Mouse (Mus musculus) heart, postnatal 0 days (tissue): ENCODE results near the gene Cbx1. TPM values are rescaled to one million over a fixed set of nuclear protein-coding genes. Genes with fewer than 3 reads are reported as not detected.
"Not testable (repeated sequence)": the region's sequence is repeated elsewhere in the genome, so short reads cannot be mapped to it uniquely, and the experiment has no call there.

ENCODE experiments used
- ATAC-seq: fragments of 200-750 bp; cut with Nextera tagmentation; 2 replicates; pipeline ENCODE4 v1.8.0; 2017; ENCODE audit warnings: low read depth, moderate number of reproducible peaks, moderate library complexity; ENCODE audit not compliant: insufficient read depth
- DNase-seq: peaks from one replicate; pipeline ENCODE4 v3.0.0-alpha.2; 2016; ENCODE audit warnings: low spot score
- H3K27ac ChIP-seq: fragments of 300-500 bp; sonication (generic); 2 replicates; pipeline ENCODE4 v1.5.1; 2014; ENCODE audit warnings: low read depth, mild to moderate bottlenecking
- H3K27me3 ChIP-seq: fragments of 300-500 bp; sonication (generic); 2 replicates; pipeline ENCODE4 v1.6.1; 2014; ENCODE audit warnings: low read length, mixed read lengths; ENCODE audit not compliant: control insufficient read depth, insufficient read depth
- H3K36me3 ChIP-seq: fragments of 300-500 bp; sonication (generic); replicated peaks from 2 replicates; pipeline ENCODE4 v1.6.1; 2014; ENCODE audit warnings: low read length, mixed read lengths; ENCODE audit not compliant: control insufficient read depth, insufficient read depth
- H3K4me1 ChIP-seq: fragments of 300-500 bp; sonication (generic); 2 replicates; pipeline ENCODE4 v1.6.1; 2014; ENCODE audit warnings: antibody characterized with exemption; ENCODE audit not compliant: control insufficient read depth, insufficient read depth
- H3K4me2 ChIP-seq: fragments of 300-500 bp; sonication (generic); 2 replicates; pipeline ENCODE4 v1.6.1; 2014; ENCODE audit warnings: low read depth, mild to moderate bottlenecking, low read length, moderate library complexity
- H3K4me3 ChIP-seq: fragments of 300-500 bp; sonication (generic); 2 replicates; pipeline ENCODE4 v1.5.1; 2014; ENCODE audit warnings: low read depth, low read length
- H3K9ac ChIP-seq: fragments of 300-500 bp; sonication (generic); replicated peaks from 2 replicates; pipeline ENCODE4 v1.6.1; 2014; ENCODE audit warnings: low read depth, low read length, mixed read lengths
- H3K9me3 ChIP-seq: fragments of 300-500 bp; sonication (generic); replicated peaks from 2 replicates; pipeline ENCODE4 v1.6.1; 2016; ENCODE audit warnings: low read length; ENCODE audit not compliant: control insufficient read depth
- CTCF ChIP-seq: IDR thresholded peaks from 2 replicates; pipeline ENCODE4 v1.5.1; 2016; ENCODE audit warnings: antibody characterized with exemption, control low read depth, low read depth
- EP300 ChIP-seq: IDR thresholded peaks from 2 replicates; pipeline ENCODE4 v1.6.1; 2016; ENCODE audit warnings: antibody characterized with exemption, low read depth
- WGBS: fragments of 180-500 bp; shearing (Covaris S2); extraction: QIAGEN DNeasy Blood & Tissue Kit; methylation state at CpG from one replicate; pipeline ENCODE4 v1.1.7; 2014; 5-methylcytosine and 5-hydroxymethylcytosine counted together
- polyA plus RNA-seq: library from polyadenylated mRNA; unstranded; fragments of >200 nt; fragmentation: Nextera tagmentation; extraction: Ambion mirVana; gene quantifications from 2 replicates; pipeline ENCODE4 v1.2.1, GENCODE M21; 2015
- total RNA-seq: library from RNA; depleted of rRNA; stranded (reverse); fragments of >200 nt; gene quantifications from 2 replicates; pipeline ENCODE4 v1.2.3, GENCODE M21; 2014; ENCODE audit warnings: low replicate concordance

The Cbx1 gene
- total and polyA plus RNA-seq, 2 experiments from 2014 or later = 9.9 to 35.6 TPM

- Histone ChIP-seq H3K9me3 (no peaks in the 10 kb centered on the region), H3K9ac (no peak overlapping the region), H3K4me3 (no peak overlapping the region), H3K4me2 (no peak overlapping the region), H3K4me1 (peaks cover 6% of the 10 kb centered on the region; the same call in 1 of the 2 replicates), H3K36me3 (peaks cover 13% of the 10 kb centered on the region), H3K27me3 (no peaks in the 10 kb centered on the region), H3K27ac (no peak overlapping the region)
- ATAC-seq = no peak
- TF ChIP-seq EP300 = no peak
- TF ChIP-seq CTCF = no peak
- WGBS = 98% methylated on average over 2 of the region's 2 CpGs
- no peak for DNase-seq
These were observed 7.2 kb downstream of the Cbx1 start for GRCm38 (mm10) chr11:96796081-96796480.

GRCm38 (mm10) chr11:96796586-96796985, 7.7 kb downstream of the Cbx1 start:
- Histone ChIP-seq H3K27ac (no peak overlapping the region), H3K4me2 (no peak overlapping the region), H3K27me3 (no peaks in the 10 kb centered on the region), H3K4me1 (peaks cover 6% of the 10 kb centered on the region; the same call in 1 of the 2 replicates), H3K36me3 (peaks cover 17% of the 10 kb centered on the region), H3K9ac (no peak overlapping the region), H3K4me3 (no peak overlapping the region), H3K9me3 (no peaks in the 10 kb centered on the region)
- TF ChIP-seq CTCF (peak; percentile 28; the same call in 1 of the 2 replicates), EP300 (no peak)
- ATAC-seq (no peak), DNase-seq (no peak)
- 55% methylated on average over 1 of the region's 1 CpGs for WGBS

GRCm38 (mm10) chr11:96799511-96799910, 10.6 kb downstream of the Cbx1 start:
- no peak overlapping the region for H3K9ac ChIP-seq
- no peaks in the 10 kb centered on the region for H3K4me1 ChIP-seq
- no peak for TF ChIP-seq EP300
- WGBS = 94% methylated on average over 2 of the region's 2 CpGs
- no peak overlapping the region for H3K4me3 ChIP-seq
- H3K27ac ChIP-seq = no peak overlapping the region
- no peak for DNase-seq
- H3K4me2 ChIP-seq = no peak overlapping the region
- no peaks in the 10 kb centered on the region for H3K27me3 ChIP-seq
- ATAC-seq = no peak
- peaks cover 44% of the 10 kb centered on the region for H3K36me3 ChIP-seq
- H3K9me3 ChIP-seq = no peaks in the 10 kb centered on the region

GRCm38 (mm10) chr11:96805606-96806005, 16.7 kb downstream of the Cbx1 start:
- TF ChIP-seq CTCF (no peak), EP300 (no peak)
- H3K9ac ChIP-seq = no peak overlapping the region
- H3K36me3 ChIP-seq = peaks cover 86% of the 10 kb centered on the region
- H3K4me1 ChIP-seq = no peaks in the 10 kb centered on the region
- no peak overlapping the region for H3K4me3 ChIP-seq
- 85% methylated on average over 5 of the region's 5 CpGs for WGBS
- no peak overlapping the region for H3K27ac ChIP-seq
- DNase-seq (no peak), ATAC-seq (no peak)
- no peak overlapping the region for H3K4me2 ChIP-seq
- no peaks in the 10 kb centered on the region for H3K9me3 ChIP-seq
- H3K27me3 ChIP-seq = no peaks in the 10 kb centered on the region

GRCm38 (mm10) chr11:96808066-96808465, 19.1 kb downstream of the Cbx1 start:
- TF ChIP-seq CTCF = peak; percentile 25
- TF ChIP-seq EP300 = no peak
- 26% methylated on average over 1 of the region's 1 CpGs for WGBS
- no peak for DNase-seq
- Histone ChIP-seq H3K9ac (no peak overlapping the region), H3K27me3 (no peaks in the 10 kb centered on the region), H3K9me3 (no peaks in the 10 kb centered on the region), H3K4me3 (no peak overlapping the region), H3K27ac (no peak overlapping the region), H3K4me1 (no peaks in the 10 kb centered on the region), H3K4me2 (no peak overlapping the region), H3K36me3 (peaks cover 77% of the 10 kb centered on the region)
- no peak; the same call in 1 of the 2 replicates for ATAC-seq

GRCm38 (mm10) chr11:96809562-96810235, 20.8 kb downstream of the Cbx1 start:
- H3K4me3 ChIP-seq = no peak overlapping the region
- peaks cover 68% of the 10 kb centered on the region for H3K36me3 ChIP-seq
- DNase-seq = no peak
- WGBS = 95% methylated on average over 6 of the region's 6 CpGs
- TF ChIP-seq CTCF (no peak), EP300 (no peak)
- no peaks in the 10 kb centered on the region for H3K27me3 ChIP-seq
- H3K9me3 ChIP-seq = no peaks in the 10 kb centered on the region
- H3K27ac ChIP-seq = no peak overlapping the region
- H3K4me1 ChIP-seq = no peaks in the 10 kb centered on the region
- H3K9ac ChIP-seq = no peak overlapping the region
- H3K4me2 ChIP-seq = no peak overlapping the region
- ATAC-seq = no peak

- not testable (repeated sequence) for H3K4me1 ChIP-seq, ATAC-seq, H3K27me3 ChIP-seq, H3K9me3 ChIP-seq, H3K4me2 ChIP-seq, DNase-seq, H3K27ac ChIP-seq, H3K4me3 ChIP-seq, H3K9ac ChIP-seq
- H3K36me3 ChIP-seq = peaks cover 65% of the 10 kb centered on the region
- 86% methylated on average over 1 of the region's 1 CpGs for WGBS
These were observed 22.3 kb downstream of the Cbx1 start for GRCm38 (mm10) chr11:96811188-96811587.
